Mouse (Mus musculus) megakaryocyte-erythroid progenitor cell, adult 5-6 weeks (primary cell): Measurements from ENCODE around the gene Denr. TPM values are rescaled to one million over a fixed set of nuclear protein-coding genes. Genes with fewer than 3 reads are reported as not detected.

Experiments
- ATAC-seq: replicated peaks from 2 replicates; pipeline ENCODE4 v1.8.0; 2016; ENCODE audit warnings: mild to moderate bottlenecking, inconsistent platforms; ENCODE audit not compliant: severe bottlenecking, poor library complexity, low FRiP score, low TSS enrichment
- total RNA-seq, 2 experiments: library from RNA; stranded (forward) in 1 of 2; stranded (reverse) in 1 of 2; fragments of 200-1000, 215-1000 nt in 1 of 2; fragments of >200 nt in 1 of 2; fragmentation: Nextera tagmentation in 1 of 2; gene quantifications; 2 replicates each; pipeline ENCODE4 v1.2.3; 2014 to 2017

Gene Denr
- total RNA-seq (2014; fragmentation: Nextera tagmentation) (102 and 106 TPM in 2 replicates), total RNA-seq (2017) (96.4 and 102 TPM in 2 replicates)

GRCm38 (mm10) chr5:123906976-123907630 lies at the start of gene Denr:
Gene Denr (plus strand): TSS chr5:123907175.
- peak; percentile 97 for ATAC-seq

GRCm38 (mm10) chr5:123858798-123859197 lies 48.2 kb upstream of the Denr start:
- ATAC-seq, result no peak

- no peak for ATAC-seq
Observed at GRCm38 (mm10) chr5:123862374-123863350, 44.3 kb upstream of the Denr start.

GRCm38 (mm10) chr5:123863934-123864333 lies 43.0 kb upstream of the Denr start:
- no peak for ATAC-seq

- ATAC-seq, result no peak
Observed at GRCm38 (mm10) chr5:123865365-123865764, 41.6 kb upstream of the Denr start, which contains the start of gene Hcar2. Gene Hcar2 (minus strand): TSS chr5:123865499.

GRCm38 (mm10) chr5:123866457-123866856 lies 40.5 kb upstream of the Denr start:
- no peak for ATAC-seq

- ATAC-seq, result no peak
Observed at GRCm38 (mm10) chr5:123869615-123870014, 37.4 kb upstream of the Denr start.

GRCm38 (mm10) chr5:123874177-123874576 lies 32.8 kb upstream of the Denr start:
- no peak for ATAC-seq

- ATAC-seq, result no peak
Observed at GRCm38 (mm10) chr5:123878056-123878455, 28.9 kb upstream of the Denr start.

GRCm38 (mm10) chr5:123879928-123880327 lies 27.0 kb upstream of the Denr start, which contains the start of gene Hcar1:
Gene Hcar1 (minus strand): TSS chr5:123880020.
- no peak for ATAC-seq

- ATAC-seq, result no peak
Observed at GRCm38 (mm10) chr5:123880778-123881177, 26.2 kb upstream of the Denr start.

GRCm38 (mm10) chr5:123883891-123884290 lies 23.1 kb upstream of the Denr start:
- ATAC-seq, result no peak

- ATAC-seq, result no peak
Observed at GRCm38 (mm10) chr5:123884332-123884731, 22.6 kb upstream of the Denr start.

- no peak for ATAC-seq
Observed at GRCm38 (mm10) chr5:123886365-123886764, 20.6 kb upstream of the Denr start.

GRCm38 (mm10) chr5:123890312-123890711 lies 16.7 kb upstream of the Denr start:
- ATAC-seq, result no peak

GRCm38 (mm10) chr5:123890987-123891386 lies 16.0 kb upstream of the Denr start:
- ATAC-seq, result no peak

- ATAC-seq, result peak; percentile 86
Observed at GRCm38 (mm10) chr5:123891669-123892068, 15.3 kb upstream of the Denr start.

- ATAC-seq, result no peak
Observed at GRCm38 (mm10) chr5:123893520-123893919, 13.5 kb upstream of the Denr start.

- ATAC-seq, result no peak
Observed at GRCm38 (mm10) chr5:123896395-123896794, 10.6 kb upstream of the Denr start.

GRCm38 (mm10) chr5:123897352-123897751 lies 9.6 kb upstream of the Denr start:
- no peak for ATAC-seq
